Mouse (Mus musculus) splenic B cell, adult 2 months (primary cell): ENCODE results near the gene Cacng1.

Experiments used
- DNase-seq: peaks from one replicate; pipeline ENCODE4 v3.0.0-alpha.2; 2011; ENCODE audit warnings: low read depth, low spot score
- H3K27me3 ChIP-seq: 2 replicates; pipeline ENCODE4 v1.6.1; 2012; ENCODE audit warnings: mild to moderate bottlenecking, low read length, moderate library complexity, mixed read lengths; ENCODE audit not compliant: control insufficient read depth, poor library complexity, insufficient read depth, severe bottlenecking
- H3K36me3 ChIP-seq: 2 replicates; pipeline ENCODE4 v1.6.1; 2012; ENCODE audit warnings: mild to moderate bottlenecking, low read length, moderate library complexity, mixed read lengths; ENCODE audit not compliant: control insufficient read depth, poor library complexity, insufficient read depth, severe bottlenecking

Gene Cacng1

GRCm38 (mm10) chr11:107728073-107728863, 11.9 kb upstream of the Cacng1 start:
- Histone ChIP-seq H3K27me3 (no peaks in the 10 kb centered on the region), H3K36me3 (no peaks in the 10 kb centered on the region)
- no peak for DNase-seq

GRCm38 (mm10) chr11:107724603-107725002, 8.3 kb upstream of the Cacng1 start:
- no peaks in the 10 kb centered on the region for H3K36me3 ChIP-seq
- DNase-seq: no peak
- H3K27me3 ChIP-seq: no peaks in the 10 kb centered on the region

GRCm38 (mm10) chr11:107721057-107721456, 4.7 kb upstream of the Cacng1 start:
- H3K36me3 ChIP-seq: no peaks in the 10 kb centered on the region
- no peaks in the 10 kb centered on the region for H3K27me3 ChIP-seq
- DNase-seq: no peak

GRCm38 (mm10) chr11:107720264-107721021, 4.1 kb upstream of the Cacng1 start:
- peak; percentile 32 for DNase-seq
- H3K27me3 ChIP-seq: no peaks in the 10 kb centered on the region
- H3K36me3 ChIP-seq: no peaks in the 10 kb centered on the region

- H3K36me3 ChIP-seq: no peaks in the 10 kb centered on the region
- DNase-seq: no peak
- no peaks in the 10 kb centered on the region for H3K27me3 ChIP-seq
These were observed 2.0 kb downstream of the Cacng1 start for GRCm38 (mm10) chr11:107714368-107714767.

- H3K27me3 ChIP-seq: no peaks in the 10 kb centered on the region
- DNase-seq: no peak
- H3K36me3 ChIP-seq: no peaks in the 10 kb centered on the region
These were observed 5.9 kb downstream of the Cacng1 start for GRCm38 (mm10) chr11:107710379-107710778.

- no peaks in the 10 kb centered on the region for H3K27me3 ChIP-seq
- no peak for DNase-seq
- no peaks in the 10 kb centered on the region for H3K36me3 ChIP-seq
These were observed 8.3 kb downstream of the Cacng1 start for GRCm38 (mm10) chr11:107707897-107708610.

GRCm38 (mm10) chr11:107705476-107706074, 10.7 kb downstream of the Cacng1 start:
- no peak for DNase-seq
- Histone ChIP-seq H3K27me3 (no peaks in the 10 kb centered on the region), H3K36me3 (no peaks in the 10 kb centered on the region)

- Histone ChIP-seq H3K27me3 (no peaks in the 10 kb centered on the region), H3K36me3 (no peaks in the 10 kb centered on the region)
- DNase-seq: no peak
These were observed 11.3 kb downstream of the Cacng1 start for GRCm38 (mm10) chr11:107705060-107705459.

- Histone ChIP-seq H3K36me3 (no peaks in the 10 kb centered on the region), H3K27me3 (no peaks in the 10 kb centered on the region)
- DNase-seq: no peak
These were observed 12.8 kb downstream of the Cacng1 start for GRCm38 (mm10) chr11:107703272-107704134.

GRCm38 (mm10) chr11:107699967-107700366, 16.4 kb downstream of the Cacng1 start:
- DNase-seq: no peak
- no peaks in the 10 kb centered on the region for H3K36me3 ChIP-seq

GRCm38 (mm10) chr11:107693338-107693737, 23.0 kb downstream of the Cacng1 start:
- DNase-seq: no peak
- Histone ChIP-seq H3K36me3 (no peaks in the 10 kb centered on the region), H3K27me3 (no peaks in the 10 kb centered on the region)

More at GRCm38 (mm10) chr11:107699967-107700366, 16.4 kb downstream of the Cacng1 start:
- H3K27me3 ChIP-seq: no peaks in the 10 kb centered on the region

GRCm38 (mm10) chr11:107691569-107691968, 24.8 kb downstream of the Cacng1 start:
- no peaks in the 10 kb centered on the region for H3K27me3 ChIP-seq
- H3K36me3 ChIP-seq: no peaks in the 10 kb centered on the region
- no peak for DNase-seq

GRCm38 (mm10) chr11:107688480-107688879, 27.8 kb downstream of the Cacng1 start:
- peaks cover 7% of the 10 kb centered on the region for H3K36me3 ChIP-seq
- no peak for DNase-seq
- no peaks in the 10 kb centered on the region for H3K27me3 ChIP-seq
